Mouse (Mus musculus) kidney, adult 18-20 months (tissue): ENCODE measurements around the gene Pdss2.

Experiments
- DNase-seq: peaks from one replicate; pipeline ENCODE4 v3.0.0; 2021

The Pdss2 gene

GRCm38 (mm10) chr10:43440981-43441740, 219.9 kb downstream of the Pdss2 start:
- DNase-seq = peak; percentile 38

GRCm38 (mm10) chr10:43448656-43449055, 227.4 kb downstream of the Pdss2 start:
- no peak for DNase-seq

GRCm38 (mm10) chr10:43451848-43452662, 230.8 kb downstream of the Pdss2 start:
- peak; percentile 81 for DNase-seq

- no peak for DNase-seq
These were observed 231.3 kb downstream of the Pdss2 start for GRCm38 (mm10) chr10:43452663-43452996.

GRCm38 (mm10) chr10:43454219-43454618, 232.9 kb downstream of the Pdss2 start:
- no peak for DNase-seq

- DNase-seq = no peak
These were observed 233.4 kb downstream of the Pdss2 start for GRCm38 (mm10) chr10:43454671-43455070.

- DNase-seq = no peak
These were observed 241.5 kb downstream of the Pdss2 start for GRCm38 (mm10) chr10:43462821-43463220.

- no peak for DNase-seq
These were observed 241.9 kb downstream of the Pdss2 start for GRCm38 (mm10) chr10:43463227-43463626.

- DNase-seq = no peak
These were observed 244.9 kb downstream of the Pdss2 start for GRCm38 (mm10) chr10:43466223-43466622.

- DNase-seq = no peak
These were observed 246.4 kb downstream of the Pdss2 start for GRCm38 (mm10) chr10:43467659-43468058.

GRCm38 (mm10) chr10:43468293-43468692, 247.0 kb downstream of the Pdss2 start:
- no peak for DNase-seq

- DNase-seq = peak; percentile 48
These were observed 254.1 kb downstream of the Pdss2 start for GRCm38 (mm10) chr10:43475376-43475775.

GRCm38 (mm10) chr10:43477459-43477858, 256.2 kb downstream of the Pdss2 start:
- no peak for DNase-seq

GRCm38 (mm10) chr10:43477865-43478681, 256.8 kb downstream of the Pdss2 start:
- DNase-seq = peak; percentile 68

- no peak for DNase-seq
These were observed 257.6 kb downstream of the Pdss2 start, which contains the start of gene Bend3 for GRCm38 (mm10) chr10:43478751-43479435. Bend3 (plus strand) TSS chr10:43478831.

- DNase-seq = peak; percentile 89
These were observed 258.3 kb downstream of the Pdss2 start for GRCm38 (mm10) chr10:43479436-43480157.

GRCm38 (mm10) chr10:43480227-43480849, 259.1 kb downstream of the Pdss2 start:
- no peak for DNase-seq

- no peak for DNase-seq
These were observed 259.9 kb downstream of the Pdss2 start for GRCm38 (mm10) chr10:43481179-43481578.

- DNase-seq = no peak
These were observed 260.7 kb downstream of the Pdss2 start for GRCm38 (mm10) chr10:43482021-43482420.

- DNase-seq = peak; percentile 35
These were observed 262.2 kb downstream of the Pdss2 start for GRCm38 (mm10) chr10:43483426-43483995.

- DNase-seq = no peak
These were observed 264.5 kb downstream of the Pdss2 start for GRCm38 (mm10) chr10:43485751-43486268.
